Mouse (Mus musculus): ENCODE results near the gene 1700001O22Rik. TPM values are rescaled to one million over a fixed set of nuclear protein-coding genes. Genes with fewer than 3 reads are reported as not detected.
A peak's percentile ranks its signal among the peaks of the same experiment; 100 is the strongest.

1700001O22Rik gene
- polyA plus RNA-seq, 1 experiment from 2014 or later: 4.3 TPM

GRCm38 (mm10) chr2:30801067-30801852 lies 2.2 kb downstream of the 1700001O22Rik start:
- Histone ChIP-seq H3K4me3 (ENCODE audit: low read depth, low read length) (peak overlapping the region; percentile 48), H3K27me3 (ENCODE audit: insufficient read depth, low read length) (peaks cover 18% of the 10 kb centered on the region), H3K36me3 (ENCODE audit: insufficient read depth) (no peaks in the 10 kb centered on the region), H3K4me2 (peak overlapping the region; percentile 97), H3K4me1 (ENCODE audit: insufficient read depth) (0 out of 2 replicates have a peak, but pooled peaks cover 5% of the 10 kb centered on the region), H3K27ac (ENCODE audit: low read depth) (peak overlapping the region; percentile 48; the same call in 1 of the 2 replicates), H3K9ac (peak overlapping the region; percentile 67), H3K9me3 (ENCODE audit: low read depth, low read length) (no peaks in the 10 kb centered on the region)
- DNase-seq (peak; percentile 65), ATAC-seq (ENCODE audit: insufficient read depth) (peak; percentile 70)
- WGBS: 1% methylated on average over 74 of the region's 77 CpGs
- TF ChIP-seq CTCF (IDR thresholded peaks at IDR 0.05; ENCODE audit: low read depth): no peak

- H3K27ac ChIP-seq (ENCODE audit: low read depth): no peak overlapping the region
- no peak for TF ChIP-seq CTCF (IDR thresholded peaks at IDR 0.05; ENCODE audit: low read depth)
- DNase-seq (no peak), ATAC-seq (ENCODE audit: insufficient read depth) (no peak)
- H3K27me3 ChIP-seq (ENCODE audit: insufficient read depth, low read length): peaks cover 18% of the 10 kb centered on the region
- no peaks in the 10 kb centered on the region for H3K36me3 ChIP-seq (ENCODE audit: insufficient read depth)
- no peaks in the 10 kb centered on the region for H3K9me3 ChIP-seq (ENCODE audit: low read depth, low read length)
- peak overlapping the region; percentile 67 for H3K9ac ChIP-seq
- H3K4me2 ChIP-seq: peak overlapping the region; percentile 97
- 0 out of 2 replicates have a peak, but pooled peaks cover 5% of the 10 kb centered on the region for H3K4me1 ChIP-seq (ENCODE audit: insufficient read depth)
- H3K4me3 ChIP-seq (ENCODE audit: low read depth, low read length): peak overlapping the region; percentile 48
- 38% methylated on average over 7 of the region's 7 CpGs for WGBS
These were observed 2.8 kb downstream of the 1700001O22Rik start for GRCm38 (mm10) chr2:30800671-30801066.

GRCm38 (mm10) chr2:30799456-30799855 lies 4.0 kb downstream of the 1700001O22Rik start:
- Histone ChIP-seq H3K4me2 (no peak overlapping the region), H3K27ac (ENCODE audit: low read depth) (no peak overlapping the region), H3K4me3 (ENCODE audit: low read depth, low read length) (no peak overlapping the region), H3K36me3 (ENCODE audit: insufficient read depth) (no peaks in the 10 kb centered on the region), H3K9me3 (ENCODE audit: low read depth, low read length) (no peaks in the 10 kb centered on the region), H3K9ac (no peak overlapping the region), H3K4me1 (ENCODE audit: insufficient read depth) (0 out of 2 replicates have a peak, but pooled peaks cover 5% of the 10 kb centered on the region), H3K27me3 (ENCODE audit: insufficient read depth, low read length) (peaks cover 18% of the 10 kb centered on the region)
- ATAC-seq (ENCODE audit: insufficient read depth) (no peak), DNase-seq (no peak)
- 58% methylated on average over 3 of the region's 3 CpGs for WGBS
- no peak for TF ChIP-seq CTCF (IDR thresholded peaks at IDR 0.05; ENCODE audit: low read depth)

GRCm38 (mm10) chr2:30796382-30796781 lies 7.1 kb downstream of the 1700001O22Rik start:
- Histone ChIP-seq H3K36me3 (ENCODE audit: insufficient read depth) (no peaks in the 10 kb centered on the region), H3K4me3 (ENCODE audit: low read depth, low read length) (0 out of 2 replicates have a peak overlapping the region, but pooled peaks have one; percentile 8), H3K4me1 (ENCODE audit: insufficient read depth) (0 out of 2 replicates have a peak, but pooled peaks cover 5% of the 10 kb centered on the region), H3K9ac (no peak overlapping the region), H3K4me2 (peak overlapping the region; percentile 51), H3K9me3 (ENCODE audit: low read depth, low read length) (no peaks in the 10 kb centered on the region), H3K27ac (ENCODE audit: low read depth) (peak overlapping the region; percentile 3; the same call in 1 of the 2 replicates), H3K27me3 (ENCODE audit: insufficient read depth, low read length) (peaks cover 9% of the 10 kb centered on the region)
- 0 out of 2 replicates have a peak, but pooled peaks have one; percentile 1 for TF ChIP-seq CTCF (IDR thresholded peaks at IDR 0.05; ENCODE audit: low read depth)
- 5% methylated on average over 11 of the region's 11 CpGs for WGBS
- peak; percentile 65 for ATAC-seq (ENCODE audit: insufficient read depth)
- DNase-seq: peak; percentile 96

- Histone ChIP-seq H3K9ac (no peak overlapping the region), H3K4me3 (ENCODE audit: low read depth, low read length) (0 out of 2 replicates have a peak overlapping the region, but pooled peaks have one; percentile 8), H3K4me2 (peak overlapping the region; percentile 51), H3K4me1 (ENCODE audit: insufficient read depth) (0 out of 2 replicates have a peak, but pooled peaks cover 5% of the 10 kb centered on the region), H3K36me3 (ENCODE audit: insufficient read depth) (no peaks in the 10 kb centered on the region), H3K9me3 (ENCODE audit: low read depth, low read length) (no peaks in the 10 kb centered on the region), H3K27me3 (ENCODE audit: insufficient read depth, low read length) (peaks cover 4% of the 10 kb centered on the region), H3K27ac (ENCODE audit: low read depth) (peak overlapping the region; percentile 3; the same call in 1 of the 2 replicates)
- no peak for TF ChIP-seq CTCF (IDR thresholded peaks at IDR 0.05; ENCODE audit: low read depth)
- DNase-seq: no peak
- no peak for ATAC-seq (ENCODE audit: insufficient read depth)
- 71% methylated on average over 5 of the region's 5 CpGs for WGBS
These were observed 7.6 kb downstream of the 1700001O22Rik start for GRCm38 (mm10) chr2:30795889-30796275.

GRCm38 (mm10) chr2:30795271-30795888 lies 8.1 kb downstream of the 1700001O22Rik start:
- H3K9me3 ChIP-seq (ENCODE audit: low read depth, low read length): no peaks in the 10 kb centered on the region
- no peak for TF ChIP-seq CTCF (IDR thresholded peaks at IDR 0.05; ENCODE audit: low read depth)
- DNase-seq: no peak
- H3K27ac ChIP-seq (ENCODE audit: low read depth): no peak overlapping the region
- H3K27me3 ChIP-seq (ENCODE audit: insufficient read depth, low read length): no peaks in the 10 kb centered on the region
- no peaks in the 10 kb centered on the region for H3K36me3 ChIP-seq (ENCODE audit: insufficient read depth)
- H3K4me3 ChIP-seq (ENCODE audit: low read depth, low read length): peak overlapping the region; percentile 35; the same call in 1 of the 2 replicates
- 76% methylated on average over 7 of the region's 7 CpGs for WGBS
- 0 out of 2 replicates have a peak, but pooled peaks cover 5% of the 10 kb centered on the region for H3K4me1 ChIP-seq (ENCODE audit: insufficient read depth)
- 0 out of 2 replicates have a peak, but pooled peaks have one; percentile 9 for ATAC-seq (ENCODE audit: insufficient read depth)
- H3K4me2 ChIP-seq: peak overlapping the region; percentile 66
- no peak overlapping the region for H3K9ac ChIP-seq
